Mouse (Mus musculus): Measurements from ENCODE around the gene Sart3. TPM values are rescaled to one million over a fixed set of nuclear protein-coding genes. Genes with fewer than 3 reads are reported as not detected.

Sart3 gene
- total and polyA plus RNA-seq, 3 experiments = 10.2 to 14.4 (median 12.2) TPM

DNA sequence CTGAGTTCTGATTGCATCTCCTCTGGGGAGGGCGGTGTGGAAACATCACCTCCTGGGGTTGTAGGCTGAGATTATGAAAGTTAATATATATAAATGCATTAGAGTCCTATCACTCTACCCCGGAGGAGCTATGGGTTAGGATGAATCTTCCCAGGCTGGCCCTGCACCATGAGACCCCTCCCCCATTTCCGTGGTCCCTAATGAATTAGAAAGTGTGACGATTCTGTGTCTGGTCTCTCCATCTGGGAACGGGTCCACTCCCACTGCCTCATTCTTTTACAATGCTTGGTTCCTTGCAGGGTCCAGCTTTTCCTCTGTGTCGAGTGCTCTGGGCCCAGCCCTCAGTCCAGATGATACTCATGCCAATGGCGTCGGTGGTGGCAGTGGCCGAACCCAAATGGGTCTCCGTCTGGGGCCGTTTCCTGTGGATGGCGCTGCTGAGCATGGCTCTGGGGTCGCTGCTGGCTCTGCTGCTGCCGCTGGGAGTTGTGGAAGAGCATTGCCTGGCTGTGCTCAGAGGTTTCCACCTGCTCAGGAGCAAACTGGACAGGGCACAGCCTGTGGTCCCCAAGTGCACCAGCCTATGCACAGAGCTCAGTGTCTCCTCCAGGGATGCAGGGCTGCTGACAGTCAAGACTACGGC lies 35.7 kb downstream of the Sart3 start:
- Histone ChIP-seq H3K4me3 (peak overlapping the region; percentile 90), H3K79me2 (replicated peaks; ENCODE audit: control insufficient read depth, insufficient read depth, low read length) (no peaks in the 10 kb centered on the region), H3K9ac (ENCODE audit: low read depth, low read length) (peak overlapping the region; percentile 82), H3K36me3 (ENCODE audit: control insufficient read depth, insufficient read depth, low read length) (no peaks in the 10 kb centered on the region), H3K27ac (peak overlapping the region; percentile 92; the same call in 1 of the 2 replicates), H3K4me1 (ENCODE audit: control insufficient read depth, insufficient read depth, low read length) (peaks cover 5% of the 10 kb centered on the region; the same call in 1 of the 2 replicates), H3K27me3 (ENCODE audit: control insufficient read depth, insufficient read depth, low read length) (no peaks in the 10 kb centered on the region)
- TF ChIP-seq CTCF (IDR thresholded peaks at IDR 0.05) (no peak), EP300 (IDR thresholded peaks at IDR 0.05; ENCODE audit: insufficient read depth, low read depth, low read length) (no peak), POLR2A (IDR thresholded peaks at IDR 0.05; ENCODE audit: insufficient read depth, low read depth, low read length) (no peak)
- 33% methylated on average over 15 of the region's 15 CpGs for WGBS
- intact Hi-C loops (cut with DNase I) = loop anchor here (2.0 kb wide), 1 partner anchor 34 kb away; no protein-coding TSS in a partner anchor
- DNase-seq = no peak

DNA sequence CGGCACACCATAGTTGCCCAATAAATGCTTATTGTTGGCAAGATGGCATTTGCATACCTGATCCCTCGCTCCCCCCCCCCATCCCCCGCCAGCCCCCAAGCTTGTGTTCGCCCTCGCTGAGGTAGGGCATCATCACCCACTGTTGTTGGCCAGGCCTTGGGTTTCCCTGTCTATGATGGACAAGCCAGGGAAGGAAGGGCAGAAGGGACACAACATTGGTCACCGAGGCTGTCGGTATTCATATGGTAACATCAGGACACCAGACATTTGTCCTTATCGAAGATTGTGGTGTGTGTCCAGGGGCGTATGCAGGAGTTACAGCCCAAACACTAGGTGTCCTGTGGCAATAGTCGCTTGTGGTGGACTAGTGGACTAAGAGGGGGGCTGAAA lies 36.2 kb downstream of the Sart3 start:
- peak overlapping the region; percentile 82 for H3K9ac ChIP-seq (ENCODE audit: low read depth, low read length)
- intact Hi-C loops (cut with DNase I) = loop anchor here (2.0 kb wide), 1 partner anchor 35 kb away; no protein-coding TSS in a partner anchor
- peak overlapping the region; percentile 92 for H3K27ac ChIP-seq
- H3K4me1 ChIP-seq (ENCODE audit: control insufficient read depth, insufficient read depth, low read length) = peaks cover 5% of the 10 kb centered on the region; the same call in 1 of the 2 replicates
- H3K4me3 ChIP-seq = peak overlapping the region; percentile 90
- under 1% methylated on average over 10 of the region's 10 CpGs for WGBS
- TF ChIP-seq EP300 (IDR thresholded peaks at IDR 0.05; ENCODE audit: insufficient read depth, low read depth, low read length) = no peak
- TF ChIP-seq CTCF (IDR thresholded peaks at IDR 0.05) = no peak
- TF ChIP-seq POLR2A (IDR thresholded peaks at IDR 0.05; ENCODE audit: insufficient read depth, low read depth, low read length) = no peak
- no peaks in the 10 kb centered on the region for H3K79me2 ChIP-seq (replicated peaks; ENCODE audit: control insufficient read depth, insufficient read depth, low read length)
- H3K36me3 ChIP-seq (ENCODE audit: control insufficient read depth, insufficient read depth, low read length) = no peaks in the 10 kb centered on the region
- DNase-seq = no peak
- no peaks in the 10 kb centered on the region for H3K27me3 ChIP-seq (ENCODE audit: control insufficient read depth, insufficient read depth, low read length)

DNA sequence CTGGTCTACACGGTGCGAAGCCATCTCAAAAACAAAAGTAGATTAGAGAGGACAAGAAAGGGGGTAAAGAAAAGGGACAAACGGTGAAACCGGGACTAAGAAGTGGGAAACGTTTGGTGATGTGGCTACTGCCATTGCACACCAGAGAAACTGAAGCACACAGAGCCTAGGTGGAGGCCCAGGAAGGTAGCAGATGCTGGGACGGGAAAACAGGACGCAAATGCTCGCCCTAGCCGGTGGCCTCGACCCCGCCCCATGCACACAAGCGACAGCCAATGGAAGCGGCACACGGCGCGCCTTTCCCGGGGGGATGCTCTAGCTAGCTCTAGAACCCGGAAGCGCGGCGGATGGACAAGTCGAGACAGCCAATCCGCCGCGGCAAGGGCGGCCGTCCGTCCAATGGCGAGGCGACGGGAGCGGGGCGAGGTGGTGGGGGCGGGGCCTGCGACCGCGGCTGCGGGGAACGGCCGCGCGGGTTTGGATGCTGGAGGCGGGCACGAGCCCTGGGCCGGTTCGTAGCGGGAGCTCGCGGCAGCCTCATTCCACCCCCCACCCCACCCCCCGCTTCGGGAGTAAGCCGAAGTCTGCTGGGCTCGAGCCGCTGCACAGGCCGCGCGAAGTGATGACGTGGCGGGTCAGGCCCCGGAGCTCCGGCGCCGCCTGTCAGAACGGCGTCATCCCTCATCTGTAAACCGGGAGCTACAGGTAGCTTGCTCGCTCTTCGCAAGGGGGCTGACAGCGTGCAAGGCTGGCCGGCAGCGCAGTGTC lies 36.8 kb downstream of the Sart3 start, which contains the start of gene Ficd:
TSS of gene Ficd (plus strand) at position 459 of the 768 bp plus-strand sequence.
- Histone ChIP-seq H3K9ac (ENCODE audit: low read depth, low read length) (peak within 1 kb of the TSS; percentile 82), H3K27ac (peak within 1 kb of the TSS; percentile 92)
- under 1% methylated on average over 65 of the region's 71 CpGs for WGBS

DNA sequence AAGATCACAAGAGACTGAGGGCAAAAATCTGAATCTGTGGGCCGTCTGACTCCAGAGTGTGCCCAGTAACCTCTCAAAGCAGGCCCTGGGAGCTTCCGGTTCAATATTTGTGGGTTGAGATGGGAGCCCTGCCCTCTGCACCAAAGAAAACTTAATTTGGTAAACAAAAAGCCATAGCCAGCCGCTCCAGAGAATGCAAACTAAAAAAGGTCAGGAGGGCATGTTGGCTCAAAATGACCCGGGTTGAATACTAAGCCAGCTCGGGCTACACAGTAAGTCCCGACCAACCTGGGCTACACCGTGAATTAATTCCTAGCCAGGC lies 37.3 kb downstream of the Sart3 start:
- no peaks in the 10 kb centered on the region for H3K79me2 ChIP-seq (replicated peaks; ENCODE audit: control insufficient read depth, insufficient read depth, low read length)
- H3K36me3 ChIP-seq (ENCODE audit: control insufficient read depth, insufficient read depth, low read length) = no peaks in the 10 kb centered on the region
- H3K4me3 ChIP-seq = peak overlapping the region; percentile 90
- peak overlapping the region; percentile 31 for H3K9ac ChIP-seq (ENCODE audit: low read depth, low read length)
- TF ChIP-seq POLR2A (IDR thresholded peaks at IDR 0.05; ENCODE audit: insufficient read depth, low read depth, low read length) = no peak
- TF ChIP-seq EP300 (IDR thresholded peaks at IDR 0.05; ENCODE audit: insufficient read depth, low read depth, low read length) = no peak
- TF ChIP-seq CTCF (IDR thresholded peaks at IDR 0.05) = no peak
- H3K4me1 ChIP-seq (ENCODE audit: control insufficient read depth, insufficient read depth, low read length) = peaks cover 5% of the 10 kb centered on the region; the same call in 1 of the 2 replicates
- H3K27me3 ChIP-seq (ENCODE audit: control insufficient read depth, insufficient read depth, low read length) = no peaks in the 10 kb centered on the region
- WGBS = 32% methylated on average over 7 of the region's 7 CpGs
- intact Hi-C loops (cut with DNase I) = no loop called here
- H3K27ac ChIP-seq = peak overlapping the region; percentile 92
- no peak for DNase-seq

More for the DNA sequence above, 36.8 kb downstream of the Sart3 start, which contains the start of gene Ficd:
- no peaks in the 10 kb centered on the region for H3K79me2 ChIP-seq (replicated peaks; ENCODE audit: control insufficient read depth, insufficient read depth, low read length)
- H3K36me3 ChIP-seq (ENCODE audit: control insufficient read depth, insufficient read depth, low read length) = no peaks in the 10 kb centered on the region
- intact Hi-C loops (cut with DNase I) = loop anchor here (2.0 kb wide), 1 partner anchor 35 kb away; no protein-coding TSS in a partner anchor
- no peaks in the 10 kb centered on the region for H3K27me3 ChIP-seq (ENCODE audit: control insufficient read depth, insufficient read depth, low read length)
- no peak for TF ChIP-seq CTCF (IDR thresholded peaks at IDR 0.05)
- peak; percentile 82 for TF ChIP-seq POLR2A (IDR thresholded peaks at IDR 0.05; ENCODE audit: insufficient read depth, low read depth, low read length)
- no peak for TF ChIP-seq EP300 (IDR thresholded peaks at IDR 0.05; ENCODE audit: insufficient read depth, low read depth, low read length)
- H3K4me1 ChIP-seq (ENCODE audit: control insufficient read depth, insufficient read depth, low read length) = peaks cover 5% of the 10 kb centered on the region; the same call in 1 of the 2 replicates
- peak; percentile 92 to 96 for DNase-seq
- peak within 1 kb of the TSS; percentile 90 for H3K4me3 ChIP-seq

DNA sequence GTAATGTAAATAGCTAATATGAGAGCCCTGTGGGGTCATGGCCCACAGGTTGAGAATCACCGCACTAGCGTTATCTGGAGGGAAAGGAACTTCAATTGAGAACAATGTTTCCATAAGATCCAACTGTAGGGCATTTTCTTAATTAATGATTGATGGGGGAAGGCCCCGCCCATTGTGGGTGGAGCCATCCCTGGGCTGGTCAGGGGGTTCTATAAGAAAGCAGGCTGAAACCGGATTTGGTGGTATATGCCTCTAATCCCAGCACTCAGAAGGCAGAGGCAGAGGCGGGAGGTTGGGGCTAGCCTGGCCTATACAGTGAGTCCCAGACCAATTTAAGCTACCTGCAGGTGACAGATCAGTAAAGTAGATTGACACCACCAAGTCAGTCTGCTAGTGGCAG lies 37.9 kb downstream of the Sart3 start:
- Histone ChIP-seq H3K27ac (no peak overlapping the region), H3K27me3 (ENCODE audit: control insufficient read depth, insufficient read depth, low read length) (no peaks in the 10 kb centered on the region), H3K4me1 (ENCODE audit: control insufficient read depth, insufficient read depth, low read length) (peaks cover 5% of the 10 kb centered on the region; the same call in 1 of the 2 replicates), H3K9ac (ENCODE audit: low read depth, low read length) (no peak overlapping the region), H3K36me3 (ENCODE audit: control insufficient read depth, insufficient read depth, low read length) (no peaks in the 10 kb centered on the region), H3K4me3 (no peak overlapping the region), H3K79me2 (replicated peaks; ENCODE audit: control insufficient read depth, insufficient read depth, low read length) (no peaks in the 10 kb centered on the region)
- DNase-seq = no peak
- TF ChIP-seq EP300 (IDR thresholded peaks at IDR 0.05; ENCODE audit: insufficient read depth, low read depth, low read length) = no peak
- TF ChIP-seq CTCF (IDR thresholded peaks at IDR 0.05) = no peak
- intact Hi-C loops (cut with DNase I) = loop anchor here (5.0 kb wide), 1 partner anchor 827 kb away; no protein-coding TSS in a partner anchor
- WGBS = 72% methylated on average over 5 of the region's 5 CpGs
